Mouse (Mus musculus): ENCODE data around the gene Grcc10.

- no peak for TF ChIP-seq CTCF (IDR thresholded peaks at IDR 0.05; ENCODE audit: low read depth, low read length)
- TF ChIP-seq POLR2A (IDR thresholded peaks at IDR 0.05; ENCODE audit: borderline replicate concordance, low read depth, low read length), result no peak
Measured at GRCm38 (mm10) chr6:124742839-124743514, 1.8 kb upstream of the Grcc10 start.
